Mouse (Mus musculus): ENCODE measurements at regions not wholly inside any gene's neighbourhood (a gene's known extent, or its start where the extent isn't known, plus 50 kb on each side); places are given as distances from the start of the nearest gene placed in this dataset.

- no peak for DNase-seq (ENCODE audit: low read depth, low spot score)
Observed at GRCm38 (mm10) chr11:63474831-63475230, 346.0 kb downstream of the Pmp22 start.

GRCm38 (mm10) chr11:63481676-63482310 is 353.0 kb downstream of the Pmp22 start:
- no peak for DNase-seq (ENCODE audit: low read depth, low spot score)

GRCm38 (mm10) chr11:63482593-63482992 is 353.8 kb downstream of the Pmp22 start:
- DNase-seq (ENCODE audit: low read depth, low spot score): no peak

GRCm38 (mm10) chr11:63487203-63487602 is 358.4 kb downstream of the Pmp22 start:
- DNase-seq (ENCODE audit: low read depth, low spot score): no peak

DNA sequence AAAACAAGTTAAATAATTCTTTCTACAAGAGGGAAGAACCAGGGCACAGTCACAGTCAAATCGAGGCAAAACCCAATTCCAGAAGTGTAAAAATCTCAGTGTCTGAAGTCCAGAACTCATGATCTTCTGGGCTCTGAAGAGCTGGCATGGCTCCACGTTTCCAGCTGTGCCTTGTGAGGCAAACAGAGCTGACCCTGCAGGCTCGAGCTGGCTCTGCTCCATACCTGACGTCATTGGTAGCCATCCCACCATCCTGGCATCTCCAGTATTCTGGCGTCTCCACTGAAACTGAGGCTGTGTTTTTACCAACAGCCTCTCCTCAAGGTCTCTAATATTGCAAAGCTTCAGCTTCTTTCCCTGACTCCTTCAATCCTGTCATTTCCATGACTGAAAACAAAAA is 373.4 kb downstream of the Pmp22 start:
- no peak for DNase-seq (ENCODE audit: low read depth, low spot score)

- no peak for DNase-seq (ENCODE audit: low read depth, low spot score)
Observed at GRCm38 (mm10) chr11:63507387-63507786, 378.6 kb downstream of the Pmp22 start.

- DNase-seq (ENCODE audit: low read depth, low spot score): no peak
Observed at GRCm38 (mm10) chr11:63508727-63509126, 379.9 kb downstream of the Pmp22 start.

- no peak for DNase-seq (ENCODE audit: low read depth, low spot score)
Observed at GRCm38 (mm10) chr11:63510611-63511010, 381.8 kb downstream of the Pmp22 start.

- DNase-seq (ENCODE audit: low read depth, low spot score): no peak
Observed at GRCm38 (mm10) chr11:63514615-63515014, 385.8 kb downstream of the Pmp22 start.

- DNase-seq (ENCODE audit: low read depth, low spot score): peak; percentile 72
Observed at GRCm38 (mm10) chr11:63518847-63519246, 390.1 kb downstream of the Pmp22 start.

DNA sequence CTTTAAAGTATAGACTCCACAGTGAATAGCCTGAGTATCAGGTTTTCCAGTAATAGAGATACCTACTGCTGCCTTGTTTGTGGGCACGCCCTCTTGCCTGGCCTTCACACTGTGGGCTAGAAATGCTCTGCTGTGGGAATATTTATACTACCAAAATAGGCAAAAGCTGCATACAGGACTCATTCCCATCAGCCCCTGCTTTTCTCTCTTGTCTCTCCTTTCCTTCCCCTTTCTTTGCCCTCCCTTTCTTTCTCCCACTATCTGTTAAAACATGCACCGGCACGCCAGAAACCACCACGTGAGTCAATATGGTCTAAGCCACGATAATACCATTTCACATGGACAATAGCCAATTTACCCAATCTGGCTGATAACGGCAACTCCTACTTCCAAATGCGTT is 395.5 kb downstream of the Pmp22 start:
- DNase-seq (ENCODE audit: low read depth, low spot score): no peak

DNA sequence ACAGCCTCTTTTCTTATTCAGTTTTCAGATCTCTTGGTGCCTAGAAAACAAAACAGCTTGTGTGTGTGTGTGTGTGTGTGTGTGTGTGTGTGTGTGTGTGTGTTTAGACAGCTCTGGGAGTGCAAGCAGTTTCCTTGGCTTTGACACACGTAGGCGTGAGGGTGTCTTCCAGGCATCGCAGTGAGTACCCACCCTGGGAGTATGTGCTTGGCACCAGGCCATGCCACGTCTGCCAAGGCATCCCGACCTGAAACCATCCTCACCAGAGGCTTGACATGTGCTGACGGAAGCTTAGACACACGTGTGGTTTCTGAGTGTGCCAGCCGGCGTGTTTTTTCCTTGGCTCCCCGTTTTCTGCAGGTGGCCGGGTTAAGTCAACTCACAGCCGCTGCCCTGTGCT is 396.6 kb downstream of the Pmp22 start:
- DNase-seq (ENCODE audit: low read depth, low spot score): no peak

DNA sequence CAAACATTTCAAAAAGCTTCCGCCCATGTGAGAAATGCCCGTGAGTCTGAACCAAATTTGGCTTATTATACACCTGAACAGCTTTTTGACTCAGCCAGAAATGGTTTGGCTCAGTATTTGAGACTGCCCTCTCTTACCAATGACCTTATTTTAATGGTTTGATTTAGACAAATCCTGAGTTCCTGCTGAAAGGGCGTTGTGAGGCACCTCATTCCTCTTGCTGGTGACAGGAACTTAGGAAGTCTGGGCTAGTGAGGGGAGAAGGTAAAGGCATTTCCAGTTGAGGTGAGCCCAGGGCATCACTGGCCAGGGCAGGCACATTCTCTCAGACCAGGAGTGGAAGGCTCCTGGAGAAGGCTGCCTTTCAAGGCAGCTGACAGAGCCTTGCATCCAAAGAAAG is 396.1 kb downstream of the Hs3st3b1 start:
- peak; percentile 81 for DNase-seq (ENCODE audit: low read depth, low spot score)

- DNase-seq (ENCODE audit: low read depth, low spot score): no peak
Observed at GRCm38 (mm10) chr11:63532752-63533151, 389.3 kb downstream of the Hs3st3b1 start.

GRCm38 (mm10) chr11:63533555-63534200 is 388.4 kb downstream of the Hs3st3b1 start:
- DNase-seq (ENCODE audit: low read depth, low spot score): no peak

DNA sequence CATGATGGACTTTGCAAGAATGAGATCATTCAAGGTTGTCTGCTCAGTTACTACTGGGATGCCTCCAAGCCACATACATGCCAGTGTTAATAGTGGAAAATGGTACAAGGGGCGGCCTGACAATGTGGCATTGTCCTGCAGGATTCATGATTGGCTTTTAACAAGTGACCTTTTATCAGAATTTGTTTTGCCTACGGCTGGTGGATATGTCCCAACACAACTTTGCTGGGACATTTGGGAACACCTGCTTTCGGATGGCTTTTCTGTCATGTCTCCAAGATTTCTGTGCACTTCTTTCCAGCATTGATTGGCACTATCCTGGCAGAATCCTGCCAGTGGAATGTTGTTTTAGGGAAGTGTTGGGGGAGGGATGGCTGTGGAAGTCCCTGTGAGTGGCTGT is 384.4 kb downstream of the Hs3st3b1 start:
- no peak for DNase-seq (ENCODE audit: low read depth, low spot score)

- DNase-seq (ENCODE audit: low read depth, low spot score): no peak
Observed at GRCm38 (mm10) chr11:63543971-63544696, 378.0 kb downstream of the Hs3st3b1 start.

GRCm38 (mm10) chr11:63545516-63545915 is 376.6 kb downstream of the Hs3st3b1 start:
- peak; percentile 49 for DNase-seq (ENCODE audit: low read depth, low spot score)

DNA sequence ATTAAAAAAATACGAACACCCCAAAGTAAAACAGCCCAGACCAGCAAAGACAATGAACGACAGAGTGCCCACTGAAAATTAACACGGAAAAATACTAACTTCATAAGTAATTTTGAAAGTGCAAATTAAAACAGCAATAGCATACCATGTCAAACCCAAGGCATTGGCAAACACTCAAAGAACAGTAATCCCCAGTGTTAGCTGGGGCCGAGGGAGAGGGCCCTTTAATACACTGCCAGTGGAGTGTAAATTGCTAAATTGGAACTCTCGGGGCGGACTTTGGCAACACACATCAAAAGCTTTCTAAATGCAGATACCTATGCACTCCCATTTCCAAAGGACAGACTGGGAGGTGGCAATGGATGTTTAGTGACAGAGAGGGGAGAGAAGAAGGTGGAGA is 361.6 kb downstream of the Hs3st3b1 start:
- DNase-seq (ENCODE audit: low read depth, low spot score): no peak

GRCm38 (mm10) chr11:63562696-63563095 is 359.4 kb downstream of the Hs3st3b1 start:
- DNase-seq (ENCODE audit: low read depth, low spot score): peak; percentile 29

DNA sequence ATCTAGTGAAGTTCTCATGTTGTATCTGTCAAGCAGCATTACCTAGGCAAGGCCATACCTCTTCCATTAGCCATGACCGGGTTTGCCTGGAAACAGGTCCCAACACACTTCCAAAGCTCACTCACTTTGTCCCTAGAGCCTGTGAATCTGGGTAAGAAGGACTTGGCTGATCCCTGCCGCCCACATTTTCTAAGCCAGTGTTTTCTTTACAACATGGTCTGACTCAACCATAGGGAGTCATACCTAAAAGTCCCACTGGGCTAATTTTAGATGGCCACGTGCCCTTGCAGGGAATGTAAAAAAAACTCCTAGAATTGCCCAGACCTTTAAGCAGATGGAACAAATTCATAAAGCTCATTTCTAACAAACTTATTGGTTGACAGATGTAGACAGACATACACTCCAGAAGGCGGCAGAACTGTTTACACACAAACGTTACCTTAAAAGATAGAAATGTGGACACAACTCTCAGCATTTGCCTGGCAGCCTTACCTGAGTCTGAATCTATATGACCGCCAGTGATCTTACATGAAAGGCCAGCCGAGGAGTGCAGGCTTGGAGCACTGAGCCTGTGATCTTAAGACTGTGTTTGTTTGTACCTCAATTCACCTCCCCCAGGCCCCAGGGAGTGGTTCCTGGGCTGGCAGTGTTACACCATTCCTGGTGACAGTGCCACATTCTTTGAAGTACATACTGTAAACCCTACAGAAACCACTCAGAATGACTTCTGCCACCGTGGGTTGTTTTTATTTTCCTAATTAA is 356.4 kb downstream of the Hs3st3b1 start:
- DNase-seq (ENCODE audit: low read depth, low spot score): no peak

Measured in forelimb bud, embryonic 11.5 days (tissue).